Mouse (Mus musculus) left cerebral cortex, postnatal 36 days (tissue): ENCODE measurements around the gene Dcps. TPM values are rescaled to one million over a fixed set of nuclear protein-coding genes. Genes with fewer than 3 reads are reported as not detected.

ENCODE experiments used
- total RNA-seq, 2 experiments: library from RNA; stranded (reverse); gene quantifications; 2 replicates each; pipeline ENCODE4 v1.2.3; 2021

Dcps gene
- total RNA-seq, 2 experiments from 2014 or later: 16.4 to 16.7 TPM

Other genes starting within 250 kb of the Dcps start
- gene St3gal4, start 56.8 kb downstream of the Dcps start, total RNA-seq: 10 to 100 TPM; 26.3 to 26.4 TPM
- gene Srpr, start 24.1 kb upstream of the Dcps start, total RNA-seq: 10 to 100 TPM; 61.3 to 65.0 TPM
- 1 to 10 TPM; 1.6 to 2.4 TPM for gene Tirap, start 24.2 kb upstream of the Dcps start, total RNA-seq
- gene Foxred1, start 35.0 kb upstream of the Dcps start, total RNA-seq: 10 to 100 TPM; 32.4 to 41.2 TPM
- gene Fam118b, start 91.7 kb upstream of the Dcps start, total RNA-seq: 10 to 100 TPM; 17.7 to 23.8 TPM
- 1 to 10 TPM; 8.4 to 8.8 TPM for gene Rpusd4, start 91.8 kb upstream of the Dcps start, total RNA-seq
- 1 to 10 TPM; 8.0 to 9.1 TPM for gene Cdon, start 245.1 kb upstream of the Dcps start, total RNA-seq